Mouse (Mus musculus) spleen, adult 2 months (tissue): ENCODE measurements at regions not wholly inside any gene's neighbourhood (a gene's known extent, or its start where the extent isn't known, plus 50 kb on each side); places are given as distances from the start of the nearest gene placed in this dataset.

Source experiments
- CTCF ChIP-seq: fragments of 200-500 bp; IDR thresholded peaks from 2 replicates; pipeline ENCODE4 v1.5.1; 2011; ENCODE audit warnings: mild to moderate bottlenecking, inconsistent platforms; ENCODE audit not compliant: insufficient read depth, insufficient read length, insufficient replicate concordance; ENCODE audit errors: extremely low read depth
- POLR2A ChIP-seq: fragments of 200-500 bp; IDR thresholded peaks from 2 replicates; pipeline ENCODE4 v1.6.1; 2011; ENCODE audit warnings: low read depth, low read length, inconsistent platforms

DNA sequence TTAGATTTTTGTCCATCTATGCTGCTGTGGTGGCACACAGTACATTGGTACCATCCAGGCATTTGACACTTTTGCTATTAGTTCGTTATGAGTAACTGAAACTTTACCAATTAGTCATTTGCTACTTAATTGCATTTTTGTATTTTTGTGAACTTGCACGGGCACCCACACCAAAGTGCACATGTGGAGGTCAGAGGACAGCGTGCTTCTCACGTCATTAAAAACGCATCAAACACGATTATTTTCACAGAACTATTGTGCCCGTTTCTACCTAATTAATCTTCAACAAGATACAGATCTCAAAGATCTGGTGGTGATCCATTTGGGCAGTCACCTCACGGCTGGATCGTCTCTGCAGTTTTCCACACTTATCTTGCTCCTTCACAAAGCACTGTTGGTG lies 105.1 kb downstream of the Rpl14 start:
- no peak for TF ChIP-seq CTCF
- TF ChIP-seq POLR2A = no peak
